Mouse (Mus musculus) lung, postnatal 0 days (tissue): ENCODE data around the gene Cyp3a41a.
"Not testable (repeated sequence)": the region's sequence is repeated elsewhere in the genome, so short reads cannot be mapped to it uniquely, and the experiment has no call there.

ENCODE experiments used
- CTCF ChIP-seq: IDR thresholded peaks from 2 replicates; pipeline ENCODE4 v1.5.1; 2016; ENCODE audit warnings: antibody characterized with exemption, mild to moderate bottlenecking
- EP300 ChIP-seq: IDR thresholded peaks from 2 replicates; pipeline ENCODE4 v1.6.1; 2016; ENCODE audit warnings: antibody characterized with exemption, mild to moderate bottlenecking, control low read depth

GRCm38 (mm10) chr5:145707372-145707771 is 12.6 kb downstream of the Cyp3a41a start:
- TF ChIP-seq EP300, CTCF: not testable (repeated sequence)
